20 mouse cellular contexts compared by ENCODE assay signal in genomic region chr13:54889684-54890399, GRCm38 (mm10). TPM values are rescaled to one million over a fixed set of nuclear protein-coding genes. Genes with fewer than 3 reads are reported as not detected.
A peak's percentile ranks its signal among the peaks of the same experiment; 100 is the strongest.
DNase-seq lines count a peak whose midpoint lies in the region; ATAC-seq and TF ChIP-seq lines count a peak whose summit lies in the region.
"Had no signal": no experiment of that assay in that cellular context is flagged by ENCODE, and none has a peak within 500 bp of the region (broad histone marks: within the 10 kb centered on the region; RNA-seq: fewer than 3 reads in every experiment).

No protein-coding gene starts in this region.

- no peak overlapping the region for H3K9ac ChIP-seq in hindbrain, postnatal 0 days (replicated peaks; ENCODE audit: low read length)
- no peak overlapping the region for H3K9ac ChIP-seq in hindbrain, embryonic 16.5 days (ENCODE audit: low read depth, low read length)
- H3K9ac ChIP-seq in neural tube, embryonic 11.5 days (ENCODE audit: low read length), result no peak overlapping the region
- H3K9ac ChIP-seq in neural tube, embryonic 15.5 days (replicated peaks), result no peak overlapping the region
- H3K9ac ChIP-seq: hindbrain, embryonic 14.5 days; limb, embryonic 12.5 days; neural tube, embryonic 13.5 days; stomach, embryonic 15.5 days had no signal

- no peak overlapping the region for H3K4me2 ChIP-seq in hindbrain, postnatal 0 days (ENCODE audit: low read depth, low read length)
- no peak overlapping the region for H3K4me2 ChIP-seq in hindbrain, embryonic 16.5 days (ENCODE audit: low read length)
- no peak overlapping the region for H3K4me2 ChIP-seq in neural tube, embryonic 11.5 days (ENCODE audit: low read depth)
- H3K4me2 ChIP-seq in neural tube, embryonic 15.5 days, result no peak overlapping the region
- H3K4me2 ChIP-seq: hindbrain, embryonic 14.5 days; limb, embryonic 12.5 days; neural tube, embryonic 13.5 days; stomach, embryonic 15.5 days had no signal

- H3K4me1 ChIP-seq in hindbrain, postnatal 0 days (ENCODE audit: insufficient read depth, low read length), result peaks cover 18% of the 10 kb centered on the region
- H3K4me1 ChIP-seq in hindbrain, embryonic 16.5 days (ENCODE audit: control insufficient read depth, insufficient read depth, low read depth, low read length), result peaks cover 18% of the 10 kb centered on the region
- H3K4me1 ChIP-seq in neural tube, embryonic 11.5 days (ENCODE audit: control insufficient read depth, insufficient read depth, low read length), result peaks cover 9% of the 10 kb centered on the region; the same call in 1 of the 2 replicates
- H3K4me1 ChIP-seq in neural tube, embryonic 15.5 days, result peaks cover 27% of the 10 kb centered on the region

- H3K27me3 ChIP-seq in hindbrain, postnatal 0 days (ENCODE audit: insufficient read depth, low read length), result no peaks in the 10 kb centered on the region
- H3K27me3 ChIP-seq in hindbrain, embryonic 16.5 days (replicated peaks; ENCODE audit: control insufficient read depth, insufficient read depth, low read length), result no peaks in the 10 kb centered on the region
- no peaks in the 10 kb centered on the region for H3K27me3 ChIP-seq in neural tube, embryonic 11.5 days (ENCODE audit: control insufficient read depth, insufficient read depth, low read length)
- H3K27me3 ChIP-seq in neural tube, embryonic 15.5 days (replicated peaks), result no peaks in the 10 kb centered on the region

- no peak overlapping the region for H3K4me3 ChIP-seq in hindbrain, postnatal 0 days (ENCODE audit: low read length)
- H3K4me3 ChIP-seq in hindbrain, embryonic 16.5 days (ENCODE audit: low read length), result no peak overlapping the region
- H3K4me3 ChIP-seq in neural tube, embryonic 11.5 days (ENCODE audit: low read depth, low read length), result no peak overlapping the region
- H3K4me3 ChIP-seq in neural tube, embryonic 15.5 days (replicated peaks), result no peak overlapping the region
- H3K4me3 ChIP-seq: limb, embryonic 12.5 days; neural tube, embryonic 13.5 days; stomach, embryonic 15.5 days had no signal

- TF ChIP-seq CTCF in hindbrain, postnatal 0 days (IDR thresholded peaks at IDR 0.05; ENCODE audit: low read depth), result peak; percentile 36

- ATAC-seq in hindbrain, postnatal 0 days, result no peak
- no peak for ATAC-seq in hindbrain, embryonic 16.5 days
- ATAC-seq in neural tube, embryonic 11.5 days (ENCODE audit: insufficient read depth, low FRiP score, low TSS enrichment), result no peak
- ATAC-seq in neural tube, embryonic 15.5 days (ENCODE audit: low FRiP score), result no peak

- H3K36me3 ChIP-seq in hindbrain, postnatal 0 days (ENCODE audit: insufficient read depth, low read length), result no peaks in the 10 kb centered on the region
- H3K36me3 ChIP-seq in hindbrain, embryonic 16.5 days (ENCODE audit: control insufficient read depth, insufficient read depth, low read length), result no peaks in the 10 kb centered on the region
- no peaks in the 10 kb centered on the region for H3K36me3 ChIP-seq in neural tube, embryonic 11.5 days (ENCODE audit: control insufficient read depth, insufficient read depth, low read length)
- H3K36me3 ChIP-seq in neural tube, embryonic 15.5 days, result no peaks in the 10 kb centered on the region
- H3K36me3 ChIP-seq: limb, embryonic 12.5 days; neural tube, embryonic 13.5 days; stomach, embryonic 15.5 days had no signal

- DNase-seq in hindbrain, postnatal 0 days (ENCODE audit: low spot score), result no peak
- peak; percentile 11 for DNase-seq in neural tube, embryonic 11.5 days (ENCODE audit: low spot score)
- DNase-seq in MEL-GATA-1-ER (ENCODE audit: extremely low read depth, low read depth), result peak; percentile 2
- DNase-seq in ovary, adult 18-20 months (ENCODE audit: low spot score), result no peak
- DNase-seq in adrenal gland, postnatal 36 days, result no peak
- DNase-seq: adrenal gland, adult 8-10 months; cerebellum, adult 9-10 months; gastrocnemius, postnatal 25 days; heart, postnatal 10 days; kidney, adult 8-10 months; kidney, postnatal 36 days; lung, adult 2 months; right cerebral cortex, postnatal 4 days; thymus, postnatal 36 days had no signal

- no peak overlapping the region for H3K27ac ChIP-seq in hindbrain, postnatal 0 days
- no peak overlapping the region for H3K27ac ChIP-seq in hindbrain, embryonic 16.5 days (ENCODE audit: low read depth, low read length)
- no peak overlapping the region for H3K27ac ChIP-seq in neural tube, embryonic 11.5 days (ENCODE audit: low read depth, low read length)
- H3K27ac ChIP-seq in neural tube, embryonic 15.5 days (replicated peaks), result no peak overlapping the region
- H3K27ac ChIP-seq: hindbrain, embryonic 14.5 days; limb, embryonic 12.5 days; neural tube, embryonic 13.5 days; stomach, embryonic 15.5 days had no signal

- WGBS in hindbrain, postnatal 0 days, result 87% methylated on average over 8 of the region's 8 CpGs
- WGBS in hindbrain, embryonic 16.5 days, result 86% methylated on average over 8 of the region's 8 CpGs
- WGBS in neural tube, embryonic 11.5 days, result 80% methylated on average over 8 of the region's 8 CpGs
- 86% methylated on average over 8 of the region's 8 CpGs for WGBS in neural tube, embryonic 15.5 days

- no peaks in the 10 kb centered on the region for H3K9me3 ChIP-seq in hindbrain, postnatal 0 days (ENCODE audit: low read length)
- no peaks in the 10 kb centered on the region for H3K9me3 ChIP-seq in hindbrain, embryonic 16.5 days (ENCODE audit: control insufficient read depth, low read length)
- H3K9me3 ChIP-seq in neural tube, embryonic 11.5 days (ENCODE audit: control insufficient read depth, low read length), result no peaks in the 10 kb centered on the region
- H3K9me3 ChIP-seq in neural tube, embryonic 15.5 days (replicated peaks), result no peaks in the 10 kb centered on the region
- H3K9me3 ChIP-seq: limb, embryonic 12.5 days; neural tube, embryonic 13.5 days; stomach, embryonic 15.5 days had no signal

RNA-seq across cellular contexts. Expression of gene Unc5a, which starts 59.4 kb away (rescaled TPM):
- 49.9 and 53.0 TPM in 2 replicates for total RNA-seq in hindbrain, postnatal 0 days (2014; rRNA removed)
- 10.5 and 11.7 TPM in 2 replicates for polyA plus RNA-seq in hindbrain, postnatal 0 days (2015; fragmentation: Nextera tagmentation; extraction: Ambion mirVana)
- polyA plus RNA-seq in hindbrain, embryonic 16.5 days (2015; fragmentation: Nextera tagmentation; extraction: Ambion mirVana), result 12.3 and 16.2 TPM in 2 replicates
- 6.7 and 7.5 TPM in 2 replicates for polyA plus RNA-seq in neural tube, embryonic 11.5 days (2014; fragmentation: Nextera tagmentation; extraction: Ambion mirVana)
- polyA plus RNA-seq in neural tube, embryonic 15.5 days (2015; fragmentation: Nextera tagmentation; extraction: Ambion mirVana), result 12.1 and 12.7 TPM in 2 replicates
- 1 to 10 TPM; 6.0 to 6.4 TPM for total RNA-seq in adrenal gland, postnatal 36 days (2021)

Comparison
In these comparisons a context has a peak if more than half of its experiments do, and no peak if none do; other contexts are left out.
1. DNase-seq: peak in neural tube, embryonic 11.5 days (single experiment) and MEL-GATA-1-ER (single experiment); none in hindbrain, postnatal 0 days (single experiment), ovary, adult 18-20 months (single experiment) and adrenal gland, postnatal 36 days (0 of 2).